Mouse (Mus musculus): ENCODE measurements at regions not wholly inside any gene's neighbourhood (a gene's known extent, or its start where the extent isn't known, plus 50 kb on each side); places are given as distances from the start of the nearest gene placed in this dataset.

- DNase-seq: no peak
Measured at GRCm38 (mm10) chr9:61557025-61557424, 184.9 kb downstream of the Tle3 start.

GRCm38 (mm10) chr9:61555173-61555572, 183.0 kb downstream of the Tle3 start:
- peak; percentile 26 for DNase-seq

GRCm38 (mm10) chr9:61554611-61555010, 182.4 kb downstream of the Tle3 start:
- DNase-seq: peak; percentile 47

- DNase-seq: peak; percentile 37
Measured at GRCm38 (mm10) chr9:61553626-61554025, 181.5 kb downstream of the Tle3 start.

GRCm38 (mm10) chr9:61551361-61551760, 179.2 kb downstream of the Tle3 start:
- DNase-seq: peak; percentile 22

GRCm38 (mm10) chr9:61550326-61550725, 178.2 kb downstream of the Tle3 start:
- no peak for DNase-seq

- no peak for DNase-seq
Measured at GRCm38 (mm10) chr9:61549692-61550241, 177.6 kb downstream of the Tle3 start.

- DNase-seq: no peak
Measured at GRCm38 (mm10) chr9:61537316-61538189, 165.4 kb downstream of the Tle3 start.

- DNase-seq: peak; percentile 33
Measured at GRCm38 (mm10) chr9:61533237-61533636, 161.1 kb downstream of the Tle3 start.

GRCm38 (mm10) chr9:61530263-61531045, 158.3 kb downstream of the Tle3 start:
- DNase-seq: no peak

GRCm38 (mm10) chr9:61528286-61528865, 156.2 kb downstream of the Tle3 start:
- no peak for DNase-seq

GRCm38 (mm10) chr9:61527491-61528056, 155.4 kb downstream of the Tle3 start:
- peak; percentile 17 for DNase-seq

- no peak for DNase-seq
Measured at GRCm38 (mm10) chr9:61520136-61520535, 148.0 kb downstream of the Tle3 start.

GRCm38 (mm10) chr9:61517906-61518305, 145.7 kb downstream of the Tle3 start:
- no peak for DNase-seq

GRCm38 (mm10) chr9:61511436-61511835, 139.3 kb downstream of the Tle3 start:
- DNase-seq: no peak

GRCm38 (mm10) chr9:61510217-61510893, 138.2 kb downstream of the Tle3 start:
- no peak for DNase-seq

GRCm38 (mm10) chr9:61509591-61510191, 137.5 kb downstream of the Tle3 start:
- no peak for DNase-seq

GRCm38 (mm10) chr9:61509091-61509490, 136.9 kb downstream of the Tle3 start:
- DNase-seq: no peak

GRCm38 (mm10) chr9:61500851-61501250, 128.7 kb downstream of the Tle3 start:
- DNase-seq: no peak

- DNase-seq: no peak
Measured at GRCm38 (mm10) chr9:61492896-61493295, 120.7 kb downstream of the Tle3 start.

GRCm38 (mm10) chr9:61491131-61491712, 119.1 kb downstream of the Tle3 start:
- no peak for DNase-seq

Measured in heart, postnatal 4 days (tissue).